Mouse (Mus musculus): ENCODE results near the gene Plbd1. TPM values are rescaled to one million over a fixed set of nuclear protein-coding genes. Genes with fewer than 3 reads are reported as not detected.

Gene Plbd1
- polyA plus RNA-seq, 1 experiment from 2014 or later: 1.8 TPM

DNA sequence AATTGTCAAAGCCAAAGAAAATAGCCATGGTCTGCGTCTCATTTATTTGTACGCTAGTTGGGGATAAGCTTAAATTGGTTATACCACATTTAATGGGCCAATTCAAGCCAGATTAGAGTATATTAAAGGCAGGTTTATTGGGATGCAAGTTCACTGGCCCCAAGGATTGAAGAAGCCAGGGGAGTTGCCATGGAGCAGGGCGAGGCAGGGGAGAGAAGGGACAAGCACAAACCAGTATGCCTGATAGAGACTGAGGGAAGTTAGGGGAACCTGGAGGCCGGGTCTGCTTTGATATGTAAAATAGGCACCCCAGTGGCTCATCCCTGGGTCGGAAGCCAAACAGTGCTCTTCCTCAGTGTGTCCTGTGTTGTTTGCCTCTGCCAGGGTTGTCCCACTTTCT is 7.5 kb upstream of the Plbd1 start:
- 32% methylated on average over 5 of the region's 5 CpGs for WGBS
- no peak for ATAC-seq (ENCODE audit: low FRiP score)
- Histone ChIP-seq H3K27ac (no peak overlapping the region), H3K4me3 (no peak overlapping the region), H3K4me2 (no peak overlapping the region), H3K27me3 (no peaks in the 10 kb centered on the region), H3K4me1 (replicated peaks) (no peaks in the 10 kb centered on the region), H3K9me3 (peaks cover 7% of the 10 kb centered on the region; the same call in 1 of the 2 replicates), H3K9ac (no peak overlapping the region), H3K36me3 (no peaks in the 10 kb centered on the region)

DNA sequence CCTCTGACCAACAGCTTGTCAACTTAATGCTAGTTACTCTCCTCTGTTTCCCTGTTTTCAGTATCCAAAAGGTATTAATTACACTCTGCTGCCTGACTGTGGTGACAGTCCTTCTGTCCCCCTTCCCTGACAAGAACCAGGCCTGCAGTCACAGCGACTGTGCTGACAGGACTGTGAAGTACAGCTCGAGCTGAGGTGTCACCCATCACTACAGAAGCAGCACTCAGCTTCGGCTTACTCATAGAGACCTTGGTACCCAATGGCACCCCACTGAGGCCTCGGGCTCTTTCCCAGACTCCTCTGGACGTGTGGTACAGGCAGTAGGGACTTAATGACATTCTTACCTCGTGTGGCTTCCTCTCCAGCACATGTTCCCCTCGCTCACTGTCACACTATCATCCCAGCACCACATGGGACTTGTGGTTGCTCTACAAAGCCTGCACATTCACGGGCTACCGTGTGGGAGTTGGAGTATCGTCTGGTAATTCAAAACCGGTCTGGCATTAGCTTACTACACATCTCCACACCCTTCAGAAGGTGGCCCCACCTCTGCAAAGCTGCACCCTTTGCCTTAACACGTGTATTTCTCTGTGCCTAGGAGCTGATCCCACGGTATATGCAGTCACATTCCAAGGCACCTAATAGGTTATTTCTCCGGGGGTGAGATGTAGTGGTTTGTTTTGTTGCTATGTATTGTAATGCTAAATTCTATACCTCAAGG is 6.7 kb upstream of the Plbd1 start:
- Histone ChIP-seq H3K9me3 (no peaks in the 10 kb centered on the region), H3K36me3 (no peaks in the 10 kb centered on the region), H3K4me2 (no peak overlapping the region), H3K4me3 (no peak overlapping the region), H3K9ac (no peak overlapping the region), H3K4me1 (replicated peaks) (no peaks in the 10 kb centered on the region), H3K27ac (no peak overlapping the region), H3K27me3 (0 out of 2 replicates have a peak, but pooled peaks cover 5% of the 10 kb centered on the region)
- ATAC-seq (ENCODE audit: low FRiP score): no peak
- WGBS: 59% methylated on average over 14 of the region's 14 CpGs

DNA sequence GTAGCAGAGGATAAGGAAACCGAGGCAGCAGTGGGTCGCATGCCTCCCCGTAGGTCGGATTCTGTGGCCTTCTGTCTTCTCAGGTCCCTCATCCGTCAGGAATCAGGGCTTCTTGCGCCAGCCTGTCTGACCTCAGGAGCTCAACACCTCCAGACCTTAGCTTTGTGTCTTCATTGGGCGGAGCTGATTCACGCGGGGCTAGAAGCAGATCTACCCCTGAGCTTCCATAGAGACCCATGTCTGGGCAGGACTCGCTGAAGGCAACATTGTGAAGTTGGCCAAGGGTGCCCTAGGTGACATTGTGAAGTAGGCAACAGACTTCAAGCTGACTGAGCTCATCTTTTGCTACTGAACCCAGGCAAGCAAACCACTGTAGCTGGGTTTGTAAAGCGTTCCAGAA is 335 bp upstream of the Plbd1 start:
- no peak for ATAC-seq (ENCODE audit: low FRiP score)
- Histone ChIP-seq H3K9me3 (no peaks in the 10 kb centered on the region), H3K4me2 (peak overlapping the region; percentile 47), H3K4me1 (replicated peaks) (peaks cover 9% of the 10 kb centered on the region), H3K4me3 (peak overlapping the region; percentile 32; the same call in 1 of the 2 replicates), H3K9ac (no peak overlapping the region), H3K36me3 (no peaks in the 10 kb centered on the region), H3K27me3 (peaks cover 34% of the 10 kb centered on the region), H3K27ac (no peak overlapping the region)
- WGBS: 28% methylated on average over 11 of the region's 11 CpGs

DNA sequence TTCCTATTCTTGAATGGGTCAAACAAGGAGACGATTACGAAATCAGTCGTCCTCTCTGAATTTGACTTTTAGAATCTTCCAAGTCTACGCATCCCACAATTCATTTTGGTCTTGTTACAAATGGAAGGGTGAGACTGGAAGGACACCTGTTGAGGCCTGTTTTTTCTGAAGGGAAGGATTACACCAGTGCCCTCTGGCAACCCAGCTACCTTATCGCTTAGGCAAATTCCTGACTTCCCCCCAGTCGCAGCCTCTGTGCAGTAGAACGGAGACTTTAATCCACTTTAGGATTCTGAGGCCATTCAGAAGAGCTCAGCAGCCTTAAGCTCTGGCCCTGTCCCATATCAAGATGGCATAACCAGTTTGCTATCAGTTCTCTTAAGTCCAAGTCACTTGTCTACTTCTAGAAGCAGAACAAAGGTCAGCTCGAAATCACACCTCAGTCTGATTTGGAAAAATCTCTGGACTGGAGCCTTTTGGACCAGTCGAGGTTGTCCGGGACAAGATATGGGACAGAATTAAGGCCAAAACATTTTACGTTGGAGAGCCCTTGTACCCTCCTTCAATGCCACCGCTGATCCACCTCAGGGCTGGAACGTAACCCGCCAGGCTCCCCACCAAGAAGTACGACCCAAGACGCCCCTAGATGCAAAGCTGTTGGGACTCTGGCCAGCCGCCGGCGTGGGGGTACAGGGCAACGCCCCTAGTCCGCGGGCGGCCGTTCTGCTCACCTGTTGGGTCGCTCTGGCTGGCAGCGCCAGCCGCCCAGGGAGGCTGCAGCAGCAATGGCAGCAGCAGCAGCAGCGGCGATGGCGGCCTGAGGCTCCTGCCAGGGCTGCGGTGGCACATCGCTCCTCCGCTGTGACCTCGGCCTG is 660 bp downstream of the Plbd1 start:
- Histone ChIP-seq H3K9ac (no peak overlapping the region), H3K27ac (no peak overlapping the region), H3K9me3 (no peaks in the 10 kb centered on the region), H3K4me2 (peak overlapping the region; percentile 47), H3K4me3 (peak overlapping the region; percentile 32), H3K36me3 (no peaks in the 10 kb centered on the region), H3K4me1 (replicated peaks) (peaks cover 9% of the 10 kb centered on the region), H3K27me3 (peaks cover 34% of the 10 kb centered on the region)
- no peak for ATAC-seq (ENCODE audit: low FRiP score)
- 18% methylated on average over 34 of the region's 34 CpGs for WGBS

DNA sequence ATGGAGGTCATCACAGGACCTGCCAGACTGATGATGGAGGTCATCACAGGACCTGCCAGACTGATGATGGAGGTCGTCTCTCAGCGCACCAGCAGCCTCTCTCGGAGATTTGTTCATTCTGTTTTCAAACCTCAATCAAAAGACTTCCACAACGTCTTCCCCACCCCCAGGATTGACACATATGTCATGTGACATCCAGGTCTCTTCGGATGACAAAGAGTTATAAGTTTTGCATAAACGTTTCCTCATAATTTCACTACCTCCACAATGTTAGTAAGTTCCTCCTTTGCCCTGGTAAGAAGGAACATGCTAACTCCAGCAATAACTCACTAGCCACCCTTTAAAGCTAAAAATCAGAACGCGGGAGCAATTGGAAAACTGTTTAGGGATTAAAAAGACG is 2.5 kb downstream of the Plbd1 start:
- 89% methylated on average over 9 of the region's 9 CpGs for WGBS
- peaks cover 9% of the 10 kb centered on the region for H3K4me1 ChIP-seq (replicated peaks)
- H3K4me3 ChIP-seq: no peak overlapping the region
- H3K36me3 ChIP-seq: no peaks in the 10 kb centered on the region
- H3K27ac ChIP-seq: no peak overlapping the region
- peaks cover 34% of the 10 kb centered on the region for H3K27me3 ChIP-seq
- no peaks in the 10 kb centered on the region for H3K9me3 ChIP-seq
- no peak overlapping the region for H3K4me2 ChIP-seq
- no peak overlapping the region for H3K9ac ChIP-seq
- ATAC-seq (ENCODE audit: low FRiP score): no peak

DNA sequence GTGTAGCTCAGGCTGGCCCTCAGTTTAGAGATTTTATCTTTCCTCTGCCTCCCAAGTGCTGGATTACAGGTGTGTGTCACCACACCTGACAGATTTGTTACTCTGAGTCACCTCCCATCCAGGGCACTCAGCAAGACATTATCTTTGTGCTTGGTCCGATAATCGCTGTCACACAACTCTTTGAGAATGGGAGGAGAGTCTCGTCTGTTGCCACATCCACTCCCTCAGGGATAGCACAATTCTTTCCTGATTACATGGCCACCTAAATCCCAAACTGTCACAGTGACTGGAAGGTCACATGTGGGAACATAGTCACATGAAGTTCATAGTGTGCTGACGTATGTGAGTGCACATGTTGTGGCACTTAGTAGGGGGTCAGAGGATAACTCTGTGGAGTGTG is 3.4 kb downstream of the Plbd1 start:
- H3K4me1 ChIP-seq (replicated peaks): peaks cover 9% of the 10 kb centered on the region
- H3K9me3 ChIP-seq: no peaks in the 10 kb centered on the region
- no peak for ATAC-seq (ENCODE audit: low FRiP score)
- no peak overlapping the region for H3K27ac ChIP-seq
- WGBS: 92% methylated on average over 4 of the region's 4 CpGs
- H3K9ac ChIP-seq: no peak overlapping the region
- no peak overlapping the region for H3K4me3 ChIP-seq
- H3K36me3 ChIP-seq: no peaks in the 10 kb centered on the region
- no peak overlapping the region for H3K4me2 ChIP-seq
- peaks cover 28% of the 10 kb centered on the region for H3K27me3 ChIP-seq

DNA sequence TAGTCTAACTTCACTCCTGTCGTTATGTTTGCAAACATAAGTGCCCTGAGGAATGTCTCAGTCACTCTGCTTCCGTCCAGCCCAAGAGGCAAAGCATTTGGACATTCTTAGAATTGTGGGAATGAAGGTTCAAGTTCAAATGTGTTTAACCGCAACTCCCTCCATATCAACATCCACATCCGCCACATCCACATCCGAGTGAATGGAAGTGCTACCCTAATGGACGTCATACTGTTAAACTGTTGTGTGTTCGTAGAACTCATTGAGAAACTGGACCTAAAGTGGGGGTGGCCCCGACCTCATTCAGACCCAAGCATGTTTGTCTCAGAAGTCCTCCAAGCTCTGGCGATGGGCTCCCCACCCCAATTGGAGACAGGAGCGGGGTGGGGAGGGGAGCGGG is 5.9 kb downstream of the Plbd1 start:
- no peaks in the 10 kb centered on the region for H3K9me3 ChIP-seq
- H3K27ac ChIP-seq: no peak overlapping the region
- H3K4me2 ChIP-seq: no peak overlapping the region
- 77% methylated on average over 11 of the region's 11 CpGs for WGBS
- no peak overlapping the region for H3K4me3 ChIP-seq
- H3K9ac ChIP-seq: no peak overlapping the region
- H3K27me3 ChIP-seq: peaks cover 6% of the 10 kb centered on the region
- ATAC-seq (ENCODE audit: low FRiP score): no peak
- H3K36me3 ChIP-seq: no peaks in the 10 kb centered on the region
- no peaks in the 10 kb centered on the region for H3K4me1 ChIP-seq (replicated peaks)

DNA sequence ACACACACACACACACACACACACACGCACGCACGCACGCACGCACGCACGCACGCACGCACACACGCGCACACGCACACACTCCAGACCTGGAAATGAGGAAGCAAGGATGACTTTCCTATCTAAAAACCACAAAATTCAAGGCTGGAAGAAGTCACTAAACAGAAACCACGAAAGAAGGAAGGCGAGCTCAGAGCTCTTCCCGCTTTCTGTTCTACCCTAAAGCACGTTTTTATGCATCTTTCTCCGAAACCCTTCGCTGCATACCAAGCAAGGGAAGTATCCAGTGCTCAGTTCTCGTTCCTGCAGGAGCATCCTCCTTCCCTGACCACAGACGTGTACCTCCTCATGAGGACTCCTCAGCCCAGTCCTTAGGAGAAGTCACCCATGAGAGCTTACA is 7.3 kb downstream of the Plbd1 start:
- Histone ChIP-seq H3K4me3 (no peak overlapping the region), H3K9ac (no peak overlapping the region), H3K36me3 (no peaks in the 10 kb centered on the region), H3K9me3 (no peaks in the 10 kb centered on the region), H3K4me1 (replicated peaks) (no peaks in the 10 kb centered on the region), H3K27me3 (no peaks in the 10 kb centered on the region), H3K27ac (no peak overlapping the region), H3K4me2 (no peak overlapping the region)
- WGBS: 91% methylated on average over 19 of the region's 20 CpGs
- no peak for ATAC-seq (ENCODE audit: low FRiP score)

DNA sequence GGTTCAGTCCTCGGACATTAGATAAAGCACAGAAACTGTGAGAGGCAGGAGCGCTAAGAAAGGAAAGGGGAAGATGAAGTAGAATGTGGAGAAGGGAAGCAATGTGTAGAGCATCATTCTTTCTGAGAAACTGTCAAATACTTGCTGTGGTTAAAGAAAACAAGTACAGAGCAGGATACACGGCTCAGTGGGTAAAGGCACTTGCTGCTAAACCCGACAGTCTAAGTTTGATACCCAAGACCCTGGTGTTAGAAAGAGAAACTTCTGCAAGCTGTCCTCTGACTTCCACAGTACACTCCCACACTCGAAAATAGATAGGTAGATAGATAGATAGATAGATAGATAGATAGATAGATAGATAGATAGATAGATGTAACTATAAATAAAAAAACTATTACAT is 8.4 kb downstream of the Plbd1 start:
- whole genome bisulfite sequencing: 71% methylated on average over 5 of the region's 5 CpGs

DNA sequence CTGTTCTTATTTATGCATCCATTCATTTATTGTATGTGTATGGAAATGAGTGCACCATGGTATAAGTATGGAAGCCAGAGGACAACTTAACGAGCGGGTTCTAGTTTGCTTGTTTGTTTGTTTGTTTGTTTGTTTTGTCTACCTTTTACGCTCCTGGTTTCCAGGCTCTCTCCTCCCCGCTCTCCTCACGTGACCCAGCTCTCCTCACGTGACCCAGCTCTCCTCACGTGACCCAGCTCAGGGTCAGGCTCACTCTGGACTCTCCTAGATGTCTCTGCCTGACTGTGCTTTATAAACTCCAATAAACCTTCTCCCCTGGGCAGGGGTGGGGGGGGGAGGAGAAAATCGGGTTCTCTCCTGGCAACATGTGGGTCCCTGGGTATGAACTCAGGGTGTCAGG is 11.1 kb downstream of the Plbd1 start:
- H3K4me3 ChIP-seq: no peak overlapping the region
- no peaks in the 10 kb centered on the region for H3K27me3 ChIP-seq
- H3K36me3 ChIP-seq: no peaks in the 10 kb centered on the region
- peaks cover 7% of the 10 kb centered on the region; the same call in 1 of the 2 replicates for H3K4me1 ChIP-seq (replicated peaks)
- no peak overlapping the region for H3K4me2 ChIP-seq
- no peak overlapping the region for H3K9ac ChIP-seq
- H3K9me3 ChIP-seq: no peaks in the 10 kb centered on the region
- WGBS: 86% methylated on average over 8 of the region's 8 CpGs
- ATAC-seq (ENCODE audit: low FRiP score): no peak
- H3K27ac ChIP-seq: no peak overlapping the region

More for the DNA sequence above, 8.4 kb downstream of the Plbd1 start:
- Histone ChIP-seq H3K9me3 (no peaks in the 10 kb centered on the region), H3K27me3 (no peaks in the 10 kb centered on the region), H3K4me3 (no peak overlapping the region), H3K36me3 (no peaks in the 10 kb centered on the region), H3K4me1 (replicated peaks) (no peaks in the 10 kb centered on the region), H3K27ac (no peak overlapping the region), H3K9ac (no peak overlapping the region), H3K4me2 (no peak overlapping the region)
- no peak for ATAC-seq (ENCODE audit: low FRiP score)

DNA sequence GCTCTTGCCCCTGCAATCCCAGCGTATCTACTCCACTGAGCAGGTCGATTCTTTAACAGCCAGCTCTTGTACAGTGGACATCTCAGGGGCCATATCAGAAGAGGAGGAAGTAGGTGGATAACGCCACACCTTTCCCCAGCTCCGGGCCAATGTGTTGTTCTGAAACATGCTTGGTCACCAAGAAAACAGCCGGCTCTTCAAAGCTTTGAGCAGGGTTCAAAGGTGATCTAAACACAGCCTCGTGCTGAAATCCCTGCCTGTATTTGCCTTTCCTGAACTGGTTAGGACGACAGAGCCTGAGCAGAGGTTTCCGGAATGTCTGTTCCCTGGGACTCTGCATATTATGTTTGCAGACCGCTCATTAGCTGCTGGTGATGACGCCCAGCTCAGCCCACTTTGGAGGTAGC is 14.3 kb downstream of the Plbd1 start:
- H3K4me1 ChIP-seq (replicated peaks): peaks cover 8% of the 10 kb centered on the region; the same call in 1 of the 2 replicates
- ATAC-seq (ENCODE audit: low FRiP score): no peak
- WGBS: 82% methylated on average over 10 of the region's 10 CpGs

DNA sequence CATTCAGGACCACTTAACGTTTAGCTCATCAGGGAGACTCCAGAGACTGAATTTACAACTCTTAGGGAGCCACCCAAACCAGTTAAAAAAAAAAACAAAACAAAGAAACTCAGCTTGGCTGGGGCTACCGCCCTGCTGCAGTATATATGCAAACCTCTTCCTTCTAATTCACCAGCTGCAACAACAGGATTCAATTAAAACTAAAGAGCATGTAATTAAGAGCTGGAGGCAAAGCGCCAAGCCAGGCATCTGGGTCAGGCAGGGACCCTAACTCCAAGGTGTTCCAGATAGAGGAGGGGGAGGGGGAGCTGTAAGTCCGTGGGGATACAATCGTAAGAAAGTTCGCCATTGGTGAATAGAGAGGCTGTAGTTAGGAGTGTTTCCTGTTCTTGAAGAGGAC is 15.5 kb downstream of the Plbd1 start:
- WGBS: 19% methylated on average over 6 of the region's 6 CpGs
- Histone ChIP-seq H3K27me3 (no peaks in the 10 kb centered on the region), H3K36me3 (no peaks in the 10 kb centered on the region), H3K4me3 (no peak overlapping the region), H3K9ac (no peak overlapping the region), H3K4me2 (0 out of 2 replicates have a peak overlapping the region, but pooled peaks have one; percentile 11), H3K27ac (no peak overlapping the region), H3K4me1 (replicated peaks) (peaks cover 8% of the 10 kb centered on the region; the same call in 1 of the 2 replicates), H3K9me3 (no peaks in the 10 kb centered on the region)
- peak; percentile 63 for ATAC-seq (ENCODE audit: low FRiP score)

More for the DNA sequence above, 14.3 kb downstream of the Plbd1 start:
- H3K9me3 ChIP-seq: no peaks in the 10 kb centered on the region
- H3K4me3 ChIP-seq: no peak overlapping the region
- H3K9ac ChIP-seq: no peak overlapping the region
- no peaks in the 10 kb centered on the region for H3K36me3 ChIP-seq
- H3K4me2 ChIP-seq: no peak overlapping the region
- no peak overlapping the region for H3K27ac ChIP-seq
- no peaks in the 10 kb centered on the region for H3K27me3 ChIP-seq

Data from hindbrain, embryonic 13.5 days (tissue).